Mouse (Mus musculus): ENCODE data around the gene Hivep3. TPM values are rescaled to one million over a fixed set of nuclear protein-coding genes. Genes with fewer than 3 reads are reported as not detected.

The Hivep3 gene
- polyA plus RNA-seq, 1 experiment from 2014 or later = 16.0 TPM

- ATAC-seq = peak; percentile 80
- Histone ChIP-seq H3K4me2 (ENCODE audit: low read length) (no peak overlapping the region), H3K4me3 (ENCODE audit: low read length) (no peak overlapping the region), H3K9ac (ENCODE audit: low read depth, low read length) (no peak overlapping the region), H3K36me3 (ENCODE audit: control insufficient read depth, insufficient read depth, low read length) (no peaks in the 10 kb centered on the region), H3K4me1 (ENCODE audit: control insufficient read depth, insufficient read depth, low read depth, low read length) (peaks cover 5% of the 10 kb centered on the region), H3K27me3 (replicated peaks; ENCODE audit: control insufficient read depth, insufficient read depth, low read length) (no peaks in the 10 kb centered on the region), H3K9me3 (ENCODE audit: control insufficient read depth, low read length) (no peaks in the 10 kb centered on the region), H3K27ac (ENCODE audit: low read depth, low read length) (peak overlapping the region; percentile 18; the same call in 1 of the 2 replicates)
- 42% methylated on average over 10 of the region's 10 CpGs for WGBS
Measured at GRCm38 (mm10) chr4:120024071-120024470, 290.5 kb downstream of the Hivep3 start.

GRCm38 (mm10) chr4:120027671-120028070 is 294.1 kb downstream of the Hivep3 start:
- Histone ChIP-seq H3K4me3 (ENCODE audit: low read length) (no peak overlapping the region), H3K27ac (ENCODE audit: low read depth, low read length) (no peak overlapping the region), H3K9me3 (ENCODE audit: control insufficient read depth, low read length) (no peaks in the 10 kb centered on the region), H3K36me3 (ENCODE audit: control insufficient read depth, insufficient read depth, low read length) (no peaks in the 10 kb centered on the region), H3K4me1 (ENCODE audit: control insufficient read depth, insufficient read depth, low read depth, low read length) (peaks cover 10% of the 10 kb centered on the region), H3K9ac (ENCODE audit: low read depth, low read length) (no peak overlapping the region), H3K27me3 (replicated peaks; ENCODE audit: control insufficient read depth, insufficient read depth, low read length) (peaks cover 4% of the 10 kb centered on the region; the same call in 1 of the 2 replicates), H3K4me2 (ENCODE audit: low read length) (no peak overlapping the region)
- 82% methylated on average over 1 of the region's 1 CpGs for WGBS
- ATAC-seq = no peak

- ATAC-seq = no peak
- Histone ChIP-seq H3K4me1 (ENCODE audit: control insufficient read depth, insufficient read depth, low read depth, low read length) (peaks cover 16% of the 10 kb centered on the region), H3K9ac (ENCODE audit: low read depth, low read length) (no peak overlapping the region), H3K36me3 (ENCODE audit: control insufficient read depth, insufficient read depth, low read length) (no peaks in the 10 kb centered on the region), H3K4me2 (ENCODE audit: low read length) (no peak overlapping the region), H3K9me3 (ENCODE audit: control insufficient read depth, low read length) (no peaks in the 10 kb centered on the region), H3K27ac (ENCODE audit: low read depth, low read length) (no peak overlapping the region), H3K27me3 (replicated peaks; ENCODE audit: control insufficient read depth, insufficient read depth, low read length) (peaks cover 4% of the 10 kb centered on the region; the same call in 1 of the 2 replicates), H3K4me3 (ENCODE audit: low read length) (no peak overlapping the region)
- WGBS = 96% methylated on average over 1 of the region's 1 CpGs
Measured at GRCm38 (mm10) chr4:120029937-120030336, 296.4 kb downstream of the Hivep3 start.

GRCm38 (mm10) chr4:120032320-120032983 is 298.9 kb downstream of the Hivep3 start:
- H3K36me3 ChIP-seq (ENCODE audit: control insufficient read depth, insufficient read depth, low read length) = no peaks in the 10 kb centered on the region
- WGBS = under 1% methylated on average over 63 of the region's 70 CpGs
- H3K4me1 ChIP-seq (ENCODE audit: control insufficient read depth, insufficient read depth, low read depth, low read length) = peaks cover 24% of the 10 kb centered on the region
- H3K9me3 ChIP-seq (ENCODE audit: control insufficient read depth, low read length) = no peaks in the 10 kb centered on the region
- H3K9ac ChIP-seq (ENCODE audit: low read depth, low read length) = peak overlapping the region; percentile 68
- peak overlapping the region; percentile 95 for H3K4me2 ChIP-seq (ENCODE audit: low read length)
- ATAC-seq = peak; percentile 83
- H3K4me3 ChIP-seq (ENCODE audit: low read length) = peak overlapping the region; percentile 64
- H3K27ac ChIP-seq (ENCODE audit: low read depth, low read length) = peak overlapping the region; percentile 60
- peaks cover 4% of the 10 kb centered on the region; the same call in 1 of the 2 replicates for H3K27me3 ChIP-seq (replicated peaks; ENCODE audit: control insufficient read depth, insufficient read depth, low read length)

- Histone ChIP-seq H3K9me3 (ENCODE audit: control insufficient read depth, low read length) (no peaks in the 10 kb centered on the region), H3K4me1 (ENCODE audit: control insufficient read depth, insufficient read depth, low read depth, low read length) (peaks cover 24% of the 10 kb centered on the region), H3K36me3 (ENCODE audit: control insufficient read depth, insufficient read depth, low read length) (no peaks in the 10 kb centered on the region), H3K9ac (ENCODE audit: low read depth, low read length) (peak overlapping the region; percentile 68), H3K27ac (ENCODE audit: low read depth, low read length) (peak overlapping the region; percentile 60), H3K4me3 (ENCODE audit: low read length) (peak overlapping the region; percentile 64), H3K27me3 (replicated peaks; ENCODE audit: control insufficient read depth, insufficient read depth, low read length) (peaks cover 4% of the 10 kb centered on the region; the same call in 1 of the 2 replicates), H3K4me2 (ENCODE audit: low read length) (peak overlapping the region; percentile 95)
- WGBS = under 1% methylated on average over 34 of the region's 38 CpGs
- ATAC-seq = peak; percentile 68
Measured at GRCm38 (mm10) chr4:120032984-120033355, 299.4 kb downstream of the Hivep3 start.

GRCm38 (mm10) chr4:120036294-120036693 is 302.7 kb downstream of the Hivep3 start:
- Histone ChIP-seq H3K27ac (ENCODE audit: low read depth, low read length) (no peak overlapping the region), H3K27me3 (replicated peaks; ENCODE audit: control insufficient read depth, insufficient read depth, low read length) (peaks cover 2% of the 10 kb centered on the region; the same call in 1 of the 2 replicates), H3K4me2 (ENCODE audit: low read length) (no peak overlapping the region), H3K9me3 (ENCODE audit: control insufficient read depth, low read length) (no peaks in the 10 kb centered on the region), H3K36me3 (ENCODE audit: control insufficient read depth, insufficient read depth, low read length) (no peaks in the 10 kb centered on the region), H3K4me3 (ENCODE audit: low read length) (no peak overlapping the region), H3K4me1 (ENCODE audit: control insufficient read depth, insufficient read depth, low read depth, low read length) (peaks cover 24% of the 10 kb centered on the region), H3K9ac (ENCODE audit: low read depth, low read length) (no peak overlapping the region)
- ATAC-seq = no peak
- whole genome bisulfite sequencing = 89% methylated on average over 4 of the region's 4 CpGs

- WGBS = 57% methylated on average over 7 of the region's 7 CpGs
- Histone ChIP-seq H3K4me3 (ENCODE audit: low read length) (no peak overlapping the region), H3K4me2 (ENCODE audit: low read length) (no peak overlapping the region), H3K27ac (ENCODE audit: low read depth, low read length) (no peak overlapping the region), H3K9me3 (ENCODE audit: control insufficient read depth, low read length) (no peaks in the 10 kb centered on the region), H3K36me3 (ENCODE audit: control insufficient read depth, insufficient read depth, low read length) (no peaks in the 10 kb centered on the region), H3K27me3 (replicated peaks; ENCODE audit: control insufficient read depth, insufficient read depth, low read length) (no peaks in the 10 kb centered on the region), H3K9ac (ENCODE audit: low read depth, low read length) (no peak overlapping the region), H3K4me1 (ENCODE audit: control insufficient read depth, insufficient read depth, low read depth, low read length) (peaks cover 23% of the 10 kb centered on the region)
- ATAC-seq = no peak
Measured at GRCm38 (mm10) chr4:120037007-120037406, 303.4 kb downstream of the Hivep3 start.

GRCm38 (mm10) chr4:120041520-120041919 is 307.9 kb downstream of the Hivep3 start:
- WGBS = 83% methylated on average over 2 of the region's 2 CpGs

GRCm38 (mm10) chr4:120042480-120042879 is 308.9 kb downstream of the Hivep3 start:
- Histone ChIP-seq H3K9me3 (ENCODE audit: control insufficient read depth, low read length) (no peaks in the 10 kb centered on the region), H3K4me1 (ENCODE audit: control insufficient read depth, insufficient read depth, low read depth, low read length) (no peaks in the 10 kb centered on the region), H3K9ac (ENCODE audit: low read depth, low read length) (no peak overlapping the region), H3K36me3 (ENCODE audit: control insufficient read depth, insufficient read depth, low read length) (no peaks in the 10 kb centered on the region), H3K4me2 (ENCODE audit: low read length) (no peak overlapping the region), H3K4me3 (ENCODE audit: low read length) (no peak overlapping the region), H3K27me3 (replicated peaks; ENCODE audit: control insufficient read depth, insufficient read depth, low read length) (no peaks in the 10 kb centered on the region), H3K27ac (ENCODE audit: low read depth, low read length) (no peak overlapping the region)
- WGBS = 85% methylated on average over 7 of the region's 7 CpGs
- ATAC-seq = no peak

More at GRCm38 (mm10) chr4:120041520-120041919, 307.9 kb downstream of the Hivep3 start:
- Histone ChIP-seq H3K27ac (ENCODE audit: low read depth, low read length) (no peak overlapping the region), H3K36me3 (ENCODE audit: control insufficient read depth, insufficient read depth, low read length) (no peaks in the 10 kb centered on the region), H3K4me1 (ENCODE audit: control insufficient read depth, insufficient read depth, low read depth, low read length) (no peaks in the 10 kb centered on the region), H3K9me3 (ENCODE audit: control insufficient read depth, low read length) (no peaks in the 10 kb centered on the region), H3K9ac (ENCODE audit: low read depth, low read length) (no peak overlapping the region), H3K4me3 (ENCODE audit: low read length) (no peak overlapping the region), H3K4me2 (ENCODE audit: low read length) (no peak overlapping the region), H3K27me3 (replicated peaks; ENCODE audit: control insufficient read depth, insufficient read depth, low read length) (no peaks in the 10 kb centered on the region)
- ATAC-seq = no peak
